Mouse (Mus musculus): ENCODE measurements around the gene Zfp622.

GRCm38 (mm10) chr15:25984067-25984733, at the start of gene Zfp622:
- TF ChIP-seq HCFC1 (IDR thresholded peaks at IDR 0.05; ENCODE audit: borderline replicate concordance, insufficient read depth, low read length) (peak; percentile 62; the same call in 1 of the 2 replicates), ZNF384 (IDR thresholded peaks at IDR 0.05; ENCODE audit: low read depth, low read length) (no peak)

All from ES-E14 (cell line).